Mouse (Mus musculus) lung, adult 18-20 months (tissue): ENCODE results near the gene Eipr1.
A peak's percentile ranks its signal among the peaks of the same experiment; 100 is the strongest.
"Not testable (repeated sequence)": the region's sequence is repeated elsewhere in the genome, so short reads cannot be mapped to it uniquely, and the experiment has no call there.

Experiments
- DNase-seq, 2 experiments: peaks; one replicate each; pipeline ENCODE4 v3.0.0; 2022; ENCODE audit warnings: mixed read lengths in 2 of 2

The Eipr1 gene

GRCm38 (mm10) chr12:28751508-28752263 lies at the start of gene Eipr1:
TSS of gene Eipr1 (plus strand) at chr12:28751803.
- peak; percentile 91 to 94 for DNase-seq

GRCm38 (mm10) chr12:28704381-28704780 lies 47.2 kb upstream of the Eipr1 start:
- no peak for DNase-seq

DNA sequence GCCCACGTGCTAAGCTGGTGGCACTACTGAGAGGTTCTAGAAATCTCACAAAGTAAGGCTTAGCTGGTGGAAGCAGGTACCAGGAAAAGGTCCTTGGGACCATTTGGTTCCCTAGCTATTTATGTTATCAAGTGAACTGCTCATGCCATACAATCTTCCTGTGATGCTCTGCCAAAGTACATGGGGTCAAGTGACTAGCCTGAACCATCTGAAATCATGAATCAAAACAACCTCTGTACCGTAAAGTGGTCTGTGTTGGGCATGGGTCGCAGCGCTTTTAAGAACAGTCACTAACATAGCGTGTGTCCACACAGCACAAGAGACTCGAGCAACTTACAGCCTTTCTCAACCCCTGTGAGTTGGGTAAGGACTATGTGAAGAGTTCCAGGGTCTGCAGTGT lies 46.4 kb upstream of the Eipr1 start:
- no peak for DNase-seq

DNA sequence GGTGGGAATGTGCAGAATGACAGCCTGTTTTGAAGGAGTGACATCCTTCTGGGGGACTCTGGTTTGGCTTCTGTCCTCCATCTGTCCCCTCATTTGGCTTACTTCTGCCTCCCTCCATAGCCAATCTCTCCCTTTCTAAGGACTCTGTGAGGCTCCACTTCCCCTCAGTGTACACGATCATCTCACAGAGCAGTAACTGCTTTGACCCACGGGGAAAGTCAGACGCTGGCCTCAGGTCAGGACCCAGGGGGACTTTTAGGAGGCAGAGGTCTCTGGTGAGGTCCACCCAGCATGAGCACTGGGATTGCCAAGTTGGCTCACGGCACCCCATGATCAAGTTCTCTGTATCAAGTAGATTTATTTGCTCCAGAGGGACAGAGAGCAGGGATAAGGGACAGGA lies 43.4 kb upstream of the Eipr1 start:
- no peak for DNase-seq

DNA sequence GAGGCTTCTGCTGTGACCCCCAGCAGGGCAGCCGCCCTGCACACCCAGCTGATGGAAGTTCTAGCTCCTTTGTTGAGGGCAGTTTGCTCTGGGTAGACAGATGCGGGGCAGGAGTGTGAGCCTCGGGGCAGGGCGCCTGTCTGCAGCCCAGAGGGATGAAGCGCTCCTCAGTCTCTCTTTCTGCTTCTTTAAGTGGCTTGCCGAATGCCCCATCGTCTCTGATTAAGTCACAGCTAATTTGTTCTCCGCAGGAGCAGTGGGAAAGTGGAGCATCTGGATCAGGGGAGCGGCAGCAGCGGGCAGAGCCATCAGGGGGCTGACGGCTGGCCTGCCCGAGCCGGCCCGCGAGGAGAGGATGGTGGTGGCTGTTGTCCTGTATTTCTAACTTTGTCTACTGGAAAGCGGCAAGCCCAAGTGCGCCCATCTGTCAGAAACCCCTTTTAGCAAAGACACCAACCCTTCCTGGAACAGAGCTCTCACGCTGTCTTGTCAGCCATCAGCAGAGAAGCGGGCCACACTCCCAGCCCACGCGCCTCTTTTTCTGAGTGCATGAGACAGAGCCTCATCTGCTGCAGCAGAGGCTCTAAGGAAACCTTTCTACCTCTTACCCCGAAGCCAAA lies 40.9 kb upstream of the Eipr1 start:
- DNase-seq = no peak

- DNase-seq = no peak
Observed at GRCm38 (mm10) chr12:28714822-28715632, 36.6 kb upstream of the Eipr1 start.

DNA sequence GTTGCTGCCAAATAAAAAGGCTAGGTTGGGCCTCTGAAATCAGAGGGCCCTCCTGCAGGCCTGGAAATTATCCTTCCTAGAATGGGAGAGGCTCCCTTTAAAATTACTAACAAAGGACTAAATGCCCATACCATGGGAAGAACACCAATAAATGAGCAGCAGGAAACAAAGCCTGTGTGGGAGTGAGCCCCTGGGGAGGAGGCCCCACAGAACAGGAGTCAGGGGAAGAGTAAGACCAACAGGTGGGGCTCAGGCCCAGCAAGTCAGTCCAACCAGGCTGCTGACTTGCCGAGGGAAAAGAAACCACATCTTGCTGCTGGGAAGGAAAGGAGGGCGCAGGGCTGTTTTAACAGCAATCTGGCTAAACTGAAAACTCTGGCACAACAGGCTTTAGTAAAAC lies 34.5 kb upstream of the Eipr1 start:
- no peak for DNase-seq

GRCm38 (mm10) chr12:28718106-28718505 lies 33.5 kb upstream of the Eipr1 start:
- no peak for DNase-seq

DNA sequence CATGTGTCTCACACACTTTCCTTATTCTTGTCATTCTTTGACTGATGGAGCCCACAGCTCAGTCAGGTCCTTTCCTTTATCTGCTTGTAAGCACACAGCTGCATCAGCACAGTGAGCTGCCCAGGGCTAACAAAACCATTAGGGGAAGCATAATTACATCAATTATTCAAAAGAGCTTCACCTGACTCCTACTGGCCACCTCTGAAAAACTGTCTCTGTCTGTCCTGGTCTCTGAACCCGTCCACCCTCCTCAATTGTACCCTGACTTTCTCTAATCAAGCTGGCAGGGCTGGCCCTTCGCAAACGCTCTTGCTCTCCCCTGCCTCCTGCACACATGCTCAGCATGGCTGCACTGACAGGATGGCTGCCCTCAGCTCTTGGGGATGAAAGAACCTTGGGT lies 27.2 kb upstream of the Eipr1 start:
- no peak for DNase-seq

- DNase-seq = no peak
Observed at GRCm38 (mm10) chr12:28726204-28726603, 25.4 kb upstream of the Eipr1 start.

GRCm38 (mm10) chr12:28727061-28727460 lies 24.5 kb upstream of the Eipr1 start:
- no peak for DNase-seq

GRCm38 (mm10) chr12:28732631-28733030 lies 19.0 kb upstream of the Eipr1 start:
- no peak for DNase-seq

- DNase-seq = not testable (repeated sequence)
Observed at GRCm38 (mm10) chr12:28733520-28734245, 17.9 kb upstream of the Eipr1 start.

- DNase-seq = no peak
Observed at GRCm38 (mm10) chr12:28734271-28734670, 17.3 kb upstream of the Eipr1 start.

GRCm38 (mm10) chr12:28735293-28735692 lies 16.3 kb upstream of the Eipr1 start:
- no peak for DNase-seq

- DNase-seq = no peak
Observed at GRCm38 (mm10) chr12:28743328-28743727, 8.3 kb upstream of the Eipr1 start.

- DNase-seq = peak; percentile 88 to 93
Observed at GRCm38 (mm10) chr12:28750021-28750633, 1.5 kb upstream of the Eipr1 start, which contains the start of gene Trappc12. TSS of gene Trappc12 (minus strand) at chr12:28750472.

- no peak for DNase-seq
Observed at GRCm38 (mm10) chr12:28750876-28751275, 727 bp upstream of the Eipr1 start.

DNA sequence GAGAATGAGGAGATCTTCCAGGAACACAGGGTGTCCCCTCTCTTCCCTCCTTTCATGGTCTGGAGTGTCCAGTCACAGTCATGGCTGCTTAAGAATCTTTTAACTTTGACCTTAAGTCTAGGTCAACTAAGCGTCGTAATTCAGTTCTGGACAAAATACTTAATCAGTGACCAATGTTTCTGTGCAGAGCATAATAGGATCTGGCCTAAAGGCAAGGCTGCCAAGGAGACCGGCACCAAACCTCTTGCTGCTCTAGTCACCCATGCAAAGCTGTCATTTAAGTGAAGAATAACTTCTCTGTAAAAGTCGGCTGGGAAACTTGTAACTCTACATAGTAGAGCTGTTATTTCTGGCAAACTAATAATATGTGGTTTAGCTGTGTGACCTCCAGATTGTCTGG lies 4.4 kb downstream of the Eipr1 start:
- DNase-seq = no peak

DNA sequence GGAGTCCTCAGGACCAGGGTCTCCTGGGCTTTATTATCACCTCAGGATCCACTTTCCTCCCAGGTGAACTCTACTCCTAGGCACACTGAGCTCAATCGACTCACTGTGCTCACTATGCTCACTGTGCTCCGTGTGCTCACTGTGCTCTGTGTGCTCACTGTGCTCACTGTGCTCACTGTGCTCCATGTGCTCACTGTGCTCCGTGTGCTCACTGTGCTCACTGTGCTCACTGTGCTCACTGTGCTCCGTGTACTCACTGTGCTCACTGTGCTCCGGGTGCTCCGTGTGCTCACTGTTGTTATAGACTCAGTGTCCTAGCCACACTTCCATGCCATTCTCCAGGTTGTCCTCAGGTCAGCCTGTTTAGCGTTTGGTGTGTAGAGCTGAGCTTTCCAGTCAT lies 18.4 kb downstream of the Eipr1 start:
- no peak for DNase-seq

GRCm38 (mm10) chr12:28773815-28774214 lies 22.2 kb downstream of the Eipr1 start:
- no peak for DNase-seq

DNA sequence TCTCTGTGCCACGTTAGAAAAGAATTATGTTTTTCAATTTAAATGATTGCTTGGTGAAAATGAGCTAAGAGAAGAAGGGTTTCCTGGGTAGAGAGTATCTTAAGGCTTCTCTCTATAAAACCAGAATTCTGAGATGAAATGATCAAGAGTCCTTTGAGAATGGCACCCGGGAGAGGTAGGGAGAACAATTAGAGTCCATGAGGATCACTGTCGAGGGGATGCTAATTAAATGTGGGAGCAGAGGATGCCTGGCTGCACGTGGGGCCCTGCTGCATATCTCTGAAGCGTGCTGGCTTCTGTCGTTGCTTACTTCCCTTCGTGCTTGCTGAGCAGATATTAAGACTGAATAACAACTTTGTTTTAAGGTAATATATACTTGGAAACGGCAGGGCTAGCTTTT lies 23.5 kb downstream of the Eipr1 start:
- DNase-seq = no peak

GRCm38 (mm10) chr12:28775627-28776026 lies 24.0 kb downstream of the Eipr1 start:
- no peak for DNase-seq
